Mouse (Mus musculus) liver, embryonic 12.5 days (tissue): Measurements from ENCODE around the gene 2200002J24Rik. TPM values are rescaled to one million over a fixed set of nuclear protein-coding genes. Genes with fewer than 3 reads are reported as not detected.

ENCODE experiments used
- ATAC-seq: fragments of 200-750 bp; cut with Nextera tagmentation; 2 replicates; pipeline ENCODE4 v1.8.0; 2017; ENCODE audit warnings: moderate number of reproducible peaks, mild to moderate bottlenecking, moderate library complexity
- H3K27ac ChIP-seq: fragments of 300-500 bp; sonication (generic); 2 replicates; pipeline ENCODE4 v1.5.1; 2016; ENCODE audit warnings: mild to moderate bottlenecking
- H3K27me3 ChIP-seq: fragments of 300-500 bp; sonication (generic); replicated peaks from 2 replicates; pipeline ENCODE4 v1.6.1; 2016; ENCODE audit warnings: mild to moderate bottlenecking, moderate library complexity
- H3K36me3 ChIP-seq: fragments of 300-500 bp; sonication (generic); 2 replicates; pipeline ENCODE4 v1.6.1; 2016; ENCODE audit warnings: mild to moderate bottlenecking, moderate library complexity
- H3K4me1 ChIP-seq: fragments of 300-500 bp; sonication (generic); 2 replicates; pipeline ENCODE4 v1.6.1; 2016
- H3K4me2 ChIP-seq: fragments of 300-500 bp; sonication (generic); 2 replicates; pipeline ENCODE4 v1.6.1; 2016; ENCODE audit warnings: mild to moderate bottlenecking, moderate library complexity
- H3K4me3 ChIP-seq: fragments of 300-500 bp; sonication (generic); 2 replicates; pipeline ENCODE4 v1.5.1; 2016; ENCODE audit warnings: mild to moderate bottlenecking, moderate library complexity
- H3K9ac ChIP-seq: fragments of 300-500 bp; sonication (generic); 2 replicates; pipeline ENCODE4 v1.6.1; 2016; ENCODE audit warnings: mild to moderate bottlenecking, moderate library complexity
- H3K9me3 ChIP-seq: fragments of 300-500 bp; sonication (generic); replicated peaks from 2 replicates; pipeline ENCODE4 v1.6.1; 2016; ENCODE audit warnings: mild to moderate bottlenecking, moderate library complexity
- WGBS: fragments of 180-500 bp; shearing (Covaris S2); methylation state at CpG from one replicate; pipeline ENCODE4 v1.1.7; 2016; ENCODE audit not compliant: insufficient replicate concordance; 5-methylcytosine and 5-hydroxymethylcytosine counted together
- polyA plus RNA-seq: library from polyadenylated mRNA; unstranded; fragments of >200 nt; fragmentation: Nextera tagmentation; extraction: Ambion mirVana; gene quantifications from 2 replicates; pipeline ENCODE4 v1.2.1, GENCODE M21; 2016

The 2200002J24Rik gene
- polyA plus RNA-seq, 1 experiment from 2014 or later, result 1.0 TPM

GRCm38 (mm10) chr7:30706214-30706882 is 7.6 kb downstream of the 2200002J24Rik start:
- Histone ChIP-seq H3K9ac (no peak overlapping the region), H3K27me3 (peaks cover 10% of the 10 kb centered on the region; the same call in 1 of the 2 replicates), H3K36me3 (no peaks in the 10 kb centered on the region), H3K4me1 (peaks cover 26% of the 10 kb centered on the region), H3K27ac (no peak overlapping the region), H3K4me3 (no peak overlapping the region), H3K9me3 (no peaks in the 10 kb centered on the region), H3K4me2 (peak overlapping the region; percentile 45)
- peak; percentile 68 for ATAC-seq
- WGBS, result 28% methylated on average over 8 of the region's 8 CpGs

GRCm38 (mm10) chr7:30707441-30707840 is 8.7 kb downstream of the 2200002J24Rik start:
- Histone ChIP-seq H3K36me3 (no peaks in the 10 kb centered on the region), H3K27me3 (peaks cover 21% of the 10 kb centered on the region; the same call in 1 of the 2 replicates), H3K9ac (no peak overlapping the region), H3K4me1 (peaks cover 28% of the 10 kb centered on the region), H3K4me2 (no peak overlapping the region), H3K4me3 (no peak overlapping the region), H3K27ac (no peak overlapping the region), H3K9me3 (no peaks in the 10 kb centered on the region)
- no peak for ATAC-seq
- 81% methylated on average over 1 of the region's 1 CpGs for whole genome bisulfite sequencing

- no peak within 1 kb of the TSS for H3K4me2 ChIP-seq
- no peak within 1 kb of the TSS for H3K27ac ChIP-seq
- H3K9me3 ChIP-seq, result no peaks in the 10 kb centered on the region
- peaks cover 13% of the 10 kb centered on the region for H3K4me1 ChIP-seq
- no peak within 1 kb of the TSS for H3K9ac ChIP-seq
- H3K4me3 ChIP-seq, result no peak within 1 kb of the TSS
- ATAC-seq, result peak; percentile 50; the same call in 1 of the 2 replicates
- WGBS, result 59% methylated on average over 3 of the region's 3 CpGs
- peaks cover 60% of the 10 kb centered on the region for H3K27me3 ChIP-seq
- H3K36me3 ChIP-seq, result no peaks in the 10 kb centered on the region
Observed at GRCm38 (mm10) chr7:30711942-30712341, 13.2 kb downstream of the 2200002J24Rik start, which contains the start of gene Atp4a. TSS of gene Atp4a (plus strand) at chr7:30712209.

GRCm38 (mm10) chr7:30717006-30717715 is 18.4 kb downstream of the 2200002J24Rik start:
- H3K4me3 ChIP-seq, result peak overlapping the region; percentile 46
- 6% methylated on average over 43 of the region's 43 CpGs for WGBS
- peaks cover 68% of the 10 kb centered on the region for H3K27me3 ChIP-seq
- no peak overlapping the region for H3K27ac ChIP-seq
- H3K9ac ChIP-seq, result peak overlapping the region; percentile 25; the same call in 1 of the 2 replicates
- no peaks in the 10 kb centered on the region for H3K36me3 ChIP-seq
- peaks cover 15% of the 10 kb centered on the region for H3K4me1 ChIP-seq
- peak overlapping the region; percentile 74 for H3K4me2 ChIP-seq
- no peaks in the 10 kb centered on the region for H3K9me3 ChIP-seq
- ATAC-seq, result peak; percentile 95

GRCm38 (mm10) chr7:30717716-30718046 is 19.0 kb downstream of the 2200002J24Rik start:
- H3K9me3 ChIP-seq, result no peaks in the 10 kb centered on the region
- H3K4me2 ChIP-seq, result peak overlapping the region; percentile 74
- 16% methylated on average over 14 of the region's 14 CpGs for WGBS
- peak overlapping the region; percentile 25; the same call in 1 of the 2 replicates for H3K9ac ChIP-seq
- H3K27ac ChIP-seq, result no peak overlapping the region
- no peaks in the 10 kb centered on the region for H3K36me3 ChIP-seq
- H3K27me3 ChIP-seq, result peaks cover 63% of the 10 kb centered on the region
- H3K4me1 ChIP-seq, result peaks cover 15% of the 10 kb centered on the region
- H3K4me3 ChIP-seq, result peak overlapping the region; percentile 46
- ATAC-seq, result no peak

- 78% methylated on average over 5 of the region's 5 CpGs for WGBS
- Histone ChIP-seq H3K36me3 (no peaks in the 10 kb centered on the region), H3K4me2 (no peak overlapping the region), H3K4me3 (no peak overlapping the region), H3K27ac (no peak overlapping the region), H3K9ac (no peak overlapping the region), H3K27me3 (peaks cover 49% of the 10 kb centered on the region), H3K9me3 (no peaks in the 10 kb centered on the region), H3K4me1 (peaks cover 21% of the 10 kb centered on the region)
- ATAC-seq, result no peak
Observed at GRCm38 (mm10) chr7:30719669-30720068, 20.9 kb downstream of the 2200002J24Rik start.

- H3K4me3 ChIP-seq, result no peak overlapping the region
- H3K36me3 ChIP-seq, result peaks cover under 1% of the 10 kb centered on the region; the same call in 1 of the 2 replicates
- ATAC-seq, result no peak
- H3K4me1 ChIP-seq, result peaks cover 21% of the 10 kb centered on the region
- 80% methylated on average over 7 of the region's 7 CpGs for WGBS
- H3K27me3 ChIP-seq, result peaks cover 33% of the 10 kb centered on the region
- no peaks in the 10 kb centered on the region for H3K9me3 ChIP-seq
- no peak overlapping the region for H3K27ac ChIP-seq
- H3K9ac ChIP-seq, result no peak overlapping the region
- H3K4me2 ChIP-seq, result no peak overlapping the region
Observed at GRCm38 (mm10) chr7:30721286-30721685, 22.6 kb downstream of the 2200002J24Rik start.

- Histone ChIP-seq H3K27me3 (peaks cover 13% of the 10 kb centered on the region), H3K9me3 (no peaks in the 10 kb centered on the region), H3K4me2 (no peak overlapping the region), H3K4me1 (peaks cover 14% of the 10 kb centered on the region), H3K36me3 (peaks cover 18% of the 10 kb centered on the region), H3K4me3 (no peak overlapping the region), H3K9ac (no peak overlapping the region), H3K27ac (no peak overlapping the region)
- ATAC-seq, result no peak
- 63% methylated on average over 6 of the region's 6 CpGs for WGBS
Observed at GRCm38 (mm10) chr7:30723274-30723953, 24.7 kb downstream of the 2200002J24Rik start.

- ATAC-seq, result no peak
- 72% methylated on average over 6 of the region's 6 CpGs for WGBS
- Histone ChIP-seq H3K9ac (peak overlapping the region; percentile 81), H3K36me3 (peaks cover 35% of the 10 kb centered on the region), H3K4me3 (peak overlapping the region; percentile 78), H3K9me3 (no peaks in the 10 kb centered on the region), H3K27ac (0 out of 2 replicates have a peak overlapping the region, but pooled peaks have one; percentile 83), H3K27me3 (no peaks in the 10 kb centered on the region), H3K4me1 (peaks cover 28% of the 10 kb centered on the region), H3K4me2 (peak overlapping the region; percentile 92)
Observed at GRCm38 (mm10) chr7:30728214-30728613, 29.5 kb downstream of the 2200002J24Rik start.

- H3K27ac ChIP-seq, result peak overlapping the region; percentile 83
Observed at GRCm38 (mm10) chr7:30728739-30729395, 30.1 kb downstream of the 2200002J24Rik start.

GRCm38 (mm10) chr7:30729396-30730063 is 30.8 kb downstream of the 2200002J24Rik start, which contains the start of gene Tmem147:
TSS of gene Tmem147 (minus strand) at chr7:30729540.
- Histone ChIP-seq H3K9me3 (no peaks in the 10 kb centered on the region), H3K4me1 (peaks cover 23% of the 10 kb centered on the region), H3K27me3 (no peaks in the 10 kb centered on the region), H3K9ac (peak within 1 kb of the TSS; percentile 81), H3K27ac (peak within 1 kb of the TSS; percentile 83), H3K36me3 (peaks cover 47% of the 10 kb centered on the region), H3K4me3 (peak within 1 kb of the TSS; percentile 78), H3K4me2 (peak within 1 kb of the TSS; percentile 92)
- peak; percentile 94 for ATAC-seq
- under 1% methylated on average over 60 of the region's 60 CpGs for WGBS

More at GRCm38 (mm10) chr7:30728739-30729395, 30.1 kb downstream of the 2200002J24Rik start:
- Histone ChIP-seq H3K9me3 (no peaks in the 10 kb centered on the region), H3K4me1 (peaks cover 23% of the 10 kb centered on the region), H3K27me3 (no peaks in the 10 kb centered on the region), H3K4me3 (peak overlapping the region; percentile 78), H3K9ac (peak overlapping the region; percentile 81), H3K4me2 (peak overlapping the region; percentile 92), H3K36me3 (peaks cover 41% of the 10 kb centered on the region)
- ATAC-seq, result peak; percentile 33
- WGBS, result 7% methylated on average over 26 of the region's 26 CpGs
